Mouse (Mus musculus): ENCODE data around the gene Atp4b.

Atp4b gene

DNA sequence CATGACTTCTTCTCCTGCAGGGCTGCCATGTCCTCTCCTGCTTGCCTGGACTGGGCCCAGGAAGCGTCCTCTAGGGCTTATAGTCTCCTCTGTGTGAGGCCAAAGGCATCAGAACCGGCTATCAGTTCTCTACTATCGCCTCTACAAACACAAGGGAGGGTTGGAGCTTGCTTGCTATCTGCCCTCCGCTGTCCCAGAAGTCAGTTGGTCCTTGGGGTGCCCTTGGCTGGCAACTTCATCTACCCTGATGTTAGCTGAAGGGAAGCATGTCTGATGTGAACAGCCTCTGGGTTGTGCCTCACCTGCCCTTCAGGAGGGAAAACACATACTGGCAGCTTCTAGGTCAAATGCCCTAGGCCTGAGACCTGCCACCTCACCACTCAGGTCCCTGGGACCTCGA is at the start of gene Atp4b:
TSS of gene Atp4b (minus strand) at position 101 of the 400 bp plus-strand sequence.
- DNase-seq (ENCODE audit: low read depth), result no peak

DNA sequence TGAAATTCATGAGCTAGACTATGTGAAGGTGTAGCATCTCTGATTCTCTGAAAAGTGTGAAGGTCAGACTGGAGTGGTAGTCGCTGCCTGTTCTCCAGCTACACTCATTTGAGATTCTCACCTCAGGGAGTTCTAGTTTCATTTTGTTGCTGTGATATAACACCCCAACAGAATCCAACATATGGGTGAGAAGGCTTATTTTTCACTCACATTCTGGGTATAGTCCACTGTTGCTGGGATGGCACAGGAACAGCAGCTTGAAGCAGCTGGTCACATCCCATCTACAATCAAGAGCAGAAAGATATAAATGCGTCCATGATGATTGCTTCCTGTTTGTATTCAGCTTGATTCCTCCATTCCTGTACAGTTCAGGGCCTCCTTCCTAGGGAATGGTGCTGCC is 45.5 kb upstream of the Atp4b start:
- no peak for DNase-seq (ENCODE audit: low read depth)

DNA sequence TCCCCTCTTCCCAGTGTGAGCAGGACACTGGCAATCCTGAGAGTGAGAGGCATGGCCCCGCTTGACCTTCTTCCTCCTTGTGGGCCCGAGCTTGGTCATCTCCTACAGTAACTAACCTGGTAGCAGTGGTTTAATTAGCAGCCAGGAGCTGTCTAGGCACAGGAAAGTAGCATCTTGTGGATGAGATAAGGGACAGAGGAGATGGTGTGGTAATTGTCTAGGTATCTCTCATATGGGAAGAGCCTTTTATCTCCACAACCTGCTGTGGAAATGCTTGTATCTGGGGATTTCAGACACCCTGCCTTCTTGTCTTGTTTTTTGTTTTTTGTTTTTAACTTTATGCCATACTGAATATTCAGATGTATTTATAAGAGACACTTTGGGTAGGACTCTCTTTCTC is 40.9 kb upstream of the Atp4b start:
- no peak for DNase-seq (ENCODE audit: low read depth)

DNA sequence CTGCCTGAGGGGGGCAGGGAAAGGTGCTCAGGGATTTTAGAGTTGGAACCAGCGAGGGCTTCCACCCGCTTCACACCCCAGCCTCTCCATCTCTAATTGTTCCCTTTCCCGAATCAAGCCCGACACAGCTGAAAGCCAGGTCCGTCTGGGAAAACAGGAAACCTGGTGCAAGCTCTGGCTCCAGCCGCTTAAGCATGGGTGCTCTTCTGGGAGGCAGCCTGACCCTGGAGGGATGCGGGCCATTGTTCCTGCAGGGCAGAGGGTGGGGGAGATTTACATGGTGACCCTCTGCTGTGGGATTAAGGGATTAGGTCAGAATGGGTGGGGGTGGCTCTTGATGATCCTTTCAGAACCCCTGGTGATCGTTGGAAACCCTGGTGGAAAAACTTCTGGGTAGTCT is 39.4 kb upstream of the Atp4b start:
- no peak for DNase-seq (ENCODE audit: low read depth)

DNA sequence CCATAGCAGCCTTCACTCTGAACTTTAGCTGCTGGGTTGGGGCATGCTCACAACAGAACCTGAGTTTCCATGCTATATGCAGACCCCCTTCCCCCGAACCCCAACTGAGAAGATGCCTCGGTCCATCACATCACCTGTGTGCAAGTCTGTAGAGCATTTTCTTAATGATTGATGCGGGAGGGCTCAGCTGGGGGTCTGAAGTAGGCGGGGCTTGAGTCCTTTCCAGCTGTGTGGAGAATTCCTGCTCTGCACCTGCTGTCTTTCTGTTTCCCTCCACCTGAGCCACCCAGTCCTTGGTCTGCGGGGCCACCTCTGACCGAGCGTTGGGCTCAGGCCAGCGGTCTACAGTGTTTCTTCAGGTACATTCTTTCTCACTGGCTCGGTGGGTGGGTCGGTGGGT is 38.3 kb upstream of the Atp4b start, which contains the start of gene Tmem255b:
TSS of gene Tmem255b (plus strand) at position 301 of the 400 bp plus-strand sequence.
- no peak for DNase-seq (ENCODE audit: low read depth)

DNA sequence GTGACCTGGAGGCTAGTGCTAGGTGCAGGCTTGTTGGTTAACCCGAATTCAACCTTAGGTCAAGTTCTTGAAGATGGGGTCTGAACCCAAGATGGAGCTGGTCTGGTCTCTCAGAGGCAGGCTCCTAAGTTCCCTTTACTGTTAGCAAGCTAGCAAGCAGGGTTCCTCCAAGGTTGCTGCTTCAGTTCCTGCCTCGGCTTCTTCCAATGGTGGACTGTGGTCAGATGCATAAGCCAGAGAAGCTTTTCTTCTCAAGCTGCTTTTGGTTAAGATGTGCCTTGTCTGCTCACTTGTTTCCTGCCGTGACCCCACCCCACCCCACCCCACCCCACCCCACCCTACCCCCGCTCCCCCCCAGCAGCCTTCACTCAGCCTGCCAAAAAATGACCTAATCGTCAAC is 36.5 kb upstream of the Atp4b start:
- no peak for DNase-seq (ENCODE audit: low read depth)

DNA sequence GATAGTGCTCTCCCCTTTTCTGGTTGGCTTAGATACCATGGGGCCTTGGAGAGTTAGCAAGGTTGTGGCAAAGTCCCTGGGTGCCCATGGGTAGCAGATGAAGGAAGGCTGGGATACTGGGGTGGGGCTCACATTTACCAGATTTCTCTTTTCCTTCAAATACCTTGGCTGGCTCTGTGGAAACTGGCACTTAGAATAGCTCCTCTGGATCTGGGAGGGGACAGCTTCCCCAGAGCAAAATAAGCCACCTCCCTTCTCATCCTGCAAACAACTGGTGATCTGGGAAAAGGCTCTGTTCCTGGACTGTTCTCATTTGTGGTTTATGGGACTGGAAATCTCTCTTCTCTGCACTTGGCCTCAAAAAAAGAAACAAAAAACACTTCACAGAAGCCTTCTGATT is 34.2 kb upstream of the Atp4b start:
- no peak for DNase-seq (ENCODE audit: low read depth)

DNA sequence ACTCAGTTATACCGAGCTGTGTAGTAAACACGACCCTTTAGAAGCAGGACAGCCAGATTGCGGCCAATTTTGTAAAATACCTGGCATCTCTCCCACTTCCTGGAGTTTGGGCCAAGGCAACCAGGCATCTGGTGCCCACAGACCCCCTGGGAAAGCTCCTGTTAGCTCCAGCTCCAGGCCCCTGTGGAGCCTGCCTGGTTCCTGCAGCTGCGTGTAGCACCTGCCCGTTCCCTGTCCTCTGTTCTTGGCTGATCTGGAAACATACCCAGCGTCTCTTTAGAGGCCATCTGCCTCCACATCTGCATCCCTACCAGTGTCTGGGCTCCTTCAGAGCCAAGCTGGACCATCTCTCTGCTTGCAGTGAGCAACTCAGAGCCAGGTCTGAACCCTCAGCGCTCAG is 33.8 kb upstream of the Atp4b start:
- no peak for DNase-seq (ENCODE audit: low read depth)

DNA sequence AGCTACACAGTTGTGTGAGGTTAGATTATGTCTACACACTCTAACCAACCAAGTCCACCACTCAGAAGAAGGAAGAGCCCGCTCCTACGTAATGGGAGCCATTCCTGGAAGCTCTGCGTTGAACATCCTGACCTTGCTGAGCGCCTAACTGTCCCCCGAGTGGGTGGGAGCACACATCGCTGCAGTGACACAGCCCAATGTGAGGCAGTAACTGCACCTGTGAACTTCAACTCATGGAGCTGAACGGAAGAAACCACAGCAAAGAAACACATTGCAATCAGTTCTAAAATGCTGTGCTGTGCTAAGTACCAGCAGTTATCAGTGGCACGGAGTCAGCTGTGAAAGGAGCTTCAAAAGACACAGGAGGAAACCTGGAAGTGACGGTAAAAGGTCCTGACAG is 31.5 kb upstream of the Atp4b start:
- no peak for DNase-seq (ENCODE audit: low read depth)

DNA sequence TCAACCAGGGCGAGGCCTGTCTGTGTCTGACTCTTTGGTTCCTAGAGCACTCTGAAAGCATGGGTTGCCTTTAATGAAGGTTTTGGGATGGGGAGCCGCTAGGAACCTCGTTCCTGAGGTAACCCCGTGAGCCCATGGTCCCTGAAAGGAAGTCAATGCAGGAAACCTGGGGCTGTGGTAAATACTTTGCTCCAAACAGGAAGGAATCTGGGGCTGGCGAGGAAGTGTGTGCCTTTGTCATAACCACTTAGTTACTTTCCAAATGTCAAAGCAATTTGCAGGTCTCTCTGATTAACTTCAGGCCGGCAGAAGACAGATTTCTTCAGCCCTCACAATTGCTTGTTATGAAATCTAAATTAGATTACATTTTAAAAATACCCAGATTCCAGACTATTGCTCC is 30.7 kb upstream of the Atp4b start:
- DNase-seq (ENCODE audit: low read depth), result no peak

DNA sequence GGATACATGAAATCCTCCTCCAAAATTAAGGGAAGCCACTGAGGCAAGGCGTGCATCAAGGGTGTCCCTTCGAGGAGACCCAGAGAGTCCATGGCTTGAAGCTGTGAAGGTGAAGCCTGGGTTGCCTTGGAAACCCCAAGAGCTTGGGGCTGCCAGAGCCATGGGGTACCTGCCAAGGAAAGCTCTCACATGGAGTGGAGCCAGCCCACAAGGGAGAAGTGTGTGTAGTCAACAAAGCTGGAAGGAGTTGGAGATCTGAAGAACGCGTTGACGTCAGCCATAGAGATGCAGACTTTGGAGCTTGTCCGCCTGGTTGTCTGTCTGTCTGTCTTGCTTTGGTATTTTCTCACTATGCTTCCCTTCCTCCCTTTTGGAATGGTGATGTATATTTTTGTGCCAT is 24.3 kb upstream of the Atp4b start:
- DNase-seq (ENCODE audit: low read depth), result no peak

DNA sequence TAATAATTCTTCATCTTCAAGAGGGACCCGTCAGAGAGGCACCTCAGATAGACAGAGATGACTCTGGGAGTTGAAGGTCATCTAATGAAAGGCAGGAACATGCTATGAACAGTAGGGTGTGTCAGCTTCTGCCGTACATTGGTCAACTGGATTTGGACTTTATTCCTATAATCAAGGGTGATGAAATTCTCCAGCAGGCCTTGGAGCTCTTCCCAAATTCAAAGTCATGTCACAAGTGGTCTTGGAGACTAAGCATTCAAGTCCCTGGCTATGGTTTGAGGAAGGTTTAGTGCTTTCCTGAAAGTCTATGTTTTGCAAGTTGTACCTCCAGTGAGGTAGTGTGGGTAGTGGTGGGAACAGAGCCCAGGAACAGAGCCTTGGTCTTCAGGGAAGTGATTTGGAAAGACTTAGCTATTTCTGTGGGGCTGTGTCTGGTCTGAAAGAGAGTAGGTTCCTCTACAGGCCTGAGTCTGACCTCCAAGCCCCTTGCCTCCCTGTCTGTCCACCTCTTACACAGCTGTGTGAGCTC is 22.6 kb upstream of the Atp4b start:
- no peak for DNase-seq (ENCODE audit: low read depth)

DNA sequence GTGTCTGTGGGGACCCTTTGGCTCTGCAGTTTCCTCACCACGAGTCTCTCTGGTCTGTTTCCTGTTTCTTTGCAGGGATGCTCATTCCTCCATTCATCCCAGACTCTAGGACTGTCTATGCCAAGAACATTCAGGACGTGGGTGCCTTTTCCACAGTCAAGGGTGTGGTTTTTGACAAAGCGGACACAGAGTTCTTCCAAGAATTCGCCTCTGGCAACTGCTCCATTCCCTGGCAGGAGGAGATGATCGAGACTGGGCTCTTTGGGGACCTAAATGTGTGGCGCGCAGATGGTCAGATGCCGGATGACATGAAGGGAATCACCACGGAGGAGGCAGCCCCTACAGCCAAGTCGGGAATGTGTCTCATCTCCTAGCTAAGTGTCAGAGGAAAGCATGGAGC is 19.3 kb upstream of the Atp4b start:
- no peak for DNase-seq (ENCODE audit: low read depth)

DNA sequence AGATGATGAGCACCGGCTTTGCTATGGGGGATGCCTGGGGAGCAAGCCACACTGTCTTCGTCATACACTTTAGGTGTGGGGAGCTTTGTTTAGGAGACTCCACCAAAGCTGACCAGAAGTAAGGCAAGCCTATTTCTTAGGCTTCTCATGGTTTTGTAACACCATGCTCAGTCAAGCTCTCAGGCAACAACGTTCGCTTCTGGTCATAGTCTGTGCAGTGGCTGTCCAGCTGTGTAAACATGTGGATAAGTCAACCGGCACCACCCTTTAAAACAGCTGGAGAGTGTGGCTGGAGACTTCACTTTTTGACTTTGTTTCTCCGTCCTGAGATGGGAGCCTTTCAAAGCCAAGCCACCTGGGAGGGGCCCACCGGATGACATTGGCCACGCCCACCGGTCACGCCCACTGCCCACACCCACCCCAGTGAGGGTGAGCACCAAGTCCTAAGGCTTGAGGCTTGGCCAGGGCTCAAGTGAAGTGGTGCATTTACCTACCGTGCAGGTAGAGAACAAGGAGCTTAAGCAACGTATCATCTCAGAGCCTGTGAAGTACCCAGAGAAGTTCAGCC is 17.3 kb upstream of the Atp4b start:
- DNase-seq (ENCODE audit: low read depth), result no peak

DNA sequence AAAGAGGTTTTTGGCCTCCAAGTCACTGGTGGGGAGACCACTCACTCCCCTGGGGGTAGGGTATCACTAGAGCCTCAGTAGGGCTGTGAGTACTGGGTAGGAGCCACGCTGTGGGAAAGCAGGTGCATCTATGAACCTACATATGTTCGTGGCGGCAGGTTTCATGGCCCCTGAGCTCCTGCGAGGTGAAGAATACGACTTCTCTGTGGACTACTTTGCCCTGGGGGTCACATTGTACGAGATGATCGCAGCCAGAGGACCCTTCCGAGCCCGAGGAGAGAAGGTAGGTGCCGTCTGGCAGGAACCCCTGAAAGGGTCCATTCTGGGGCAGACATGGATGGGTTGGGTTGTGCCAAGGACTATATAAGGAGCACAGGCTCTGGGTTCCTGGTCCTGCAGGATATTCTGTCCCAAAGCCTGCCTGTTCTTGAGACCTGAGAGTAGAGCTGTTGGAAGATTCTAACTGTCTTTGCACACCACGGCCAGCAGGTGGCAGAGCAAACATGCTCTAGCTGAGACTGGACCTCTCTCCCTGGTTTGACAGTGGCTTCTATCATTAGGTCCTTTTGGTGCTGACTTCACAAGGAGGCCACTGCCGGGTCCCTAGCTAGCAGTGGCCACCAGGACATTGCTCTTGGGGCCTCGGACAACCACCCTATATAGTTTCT is 16.4 kb upstream of the Atp4b start:
- DNase-seq (ENCODE audit: low read depth), result peak; percentile 35

DNA sequence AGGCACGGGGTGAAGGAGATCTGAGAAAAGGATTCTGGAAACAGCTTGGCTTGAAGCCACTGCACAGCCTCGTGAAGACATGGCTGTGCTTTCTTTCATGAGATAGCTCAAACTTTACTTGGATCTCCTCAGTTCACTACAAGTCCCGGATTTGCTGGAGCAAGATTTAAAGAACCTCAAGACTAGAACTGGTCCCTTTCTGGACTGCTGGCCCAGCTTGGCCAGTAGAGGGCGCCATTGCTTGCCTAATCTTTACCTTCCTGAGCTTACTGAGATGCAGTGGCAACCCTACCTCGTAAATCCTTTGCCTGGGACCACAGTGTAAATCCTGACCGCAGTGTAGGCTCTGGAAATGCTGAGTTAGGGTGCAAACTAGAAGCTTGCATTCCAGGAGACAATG is 15.0 kb upstream of the Atp4b start:
- peak; percentile 38 for DNase-seq (ENCODE audit: low read depth)

DNA sequence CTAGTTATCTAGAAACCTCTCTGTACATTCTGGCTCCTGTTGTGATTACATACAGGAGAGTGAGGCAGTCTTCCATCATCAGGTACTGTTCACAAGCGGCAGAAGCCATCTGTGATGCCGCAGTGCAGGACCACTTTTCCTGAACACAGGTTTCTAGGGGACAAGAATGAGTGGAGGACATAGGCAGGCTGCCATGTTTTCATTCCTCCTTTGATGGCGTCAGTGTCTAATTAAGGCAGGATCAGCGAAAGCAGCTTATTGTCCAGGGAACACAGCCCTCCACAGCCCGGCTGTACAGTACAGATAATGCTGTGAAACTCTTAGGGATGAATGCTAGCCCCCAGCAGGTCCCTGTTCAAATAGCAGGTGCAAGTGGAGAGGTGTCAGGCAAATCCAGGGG is 9.4 kb upstream of the Atp4b start:
- no peak for DNase-seq (ENCODE audit: low read depth)

DNA sequence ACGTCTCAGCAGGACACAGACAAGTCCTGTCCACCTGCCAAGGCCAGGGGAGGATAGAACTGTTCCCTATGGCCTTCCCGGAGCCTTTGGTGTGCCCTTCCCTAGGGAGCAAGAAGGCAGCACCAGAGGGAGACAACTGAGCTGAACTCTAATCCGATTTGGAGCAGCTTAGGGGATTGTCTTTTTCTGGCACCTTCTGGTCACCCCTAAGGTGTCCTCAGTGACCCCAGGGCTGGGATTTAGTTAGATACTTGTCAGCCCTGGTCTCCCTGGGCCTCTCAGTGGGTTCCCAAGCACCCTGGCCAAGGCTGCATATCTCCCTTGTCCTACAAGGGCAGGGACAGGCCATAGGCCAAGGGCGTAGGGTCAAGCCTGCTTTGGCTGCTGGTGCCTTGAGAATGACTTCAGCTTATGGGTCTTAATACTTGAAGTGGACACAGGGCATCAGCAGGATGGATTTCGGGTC is 8.1 kb upstream of the Atp4b start, which contains the start of gene Grk1:
TSS of gene Grk1 (plus strand) at position 416 of the 466 bp plus-strand sequence.
- no peak for DNase-seq (ENCODE audit: low read depth)

DNA sequence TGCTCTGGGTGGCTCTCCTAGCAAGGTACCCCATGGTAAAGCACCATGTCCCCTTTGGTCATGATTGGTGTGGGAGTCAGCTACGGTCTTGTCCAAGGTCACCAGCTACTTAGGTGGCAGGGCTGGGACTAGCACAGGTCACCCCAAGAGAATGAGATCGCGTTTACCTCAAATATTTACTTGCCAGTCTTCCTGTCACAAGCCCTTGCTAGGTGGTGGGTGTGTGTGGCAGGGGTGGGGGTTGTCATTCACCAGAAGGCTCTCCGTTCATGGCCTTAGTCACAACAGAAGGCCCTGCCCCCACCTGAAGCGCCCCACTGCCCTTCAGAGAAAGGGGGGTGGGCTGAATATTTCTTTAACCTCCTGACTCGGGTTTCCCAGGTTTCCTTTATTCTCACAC is 6.9 kb upstream of the Atp4b start:
- no peak for DNase-seq (ENCODE audit: low read depth)

DNA sequence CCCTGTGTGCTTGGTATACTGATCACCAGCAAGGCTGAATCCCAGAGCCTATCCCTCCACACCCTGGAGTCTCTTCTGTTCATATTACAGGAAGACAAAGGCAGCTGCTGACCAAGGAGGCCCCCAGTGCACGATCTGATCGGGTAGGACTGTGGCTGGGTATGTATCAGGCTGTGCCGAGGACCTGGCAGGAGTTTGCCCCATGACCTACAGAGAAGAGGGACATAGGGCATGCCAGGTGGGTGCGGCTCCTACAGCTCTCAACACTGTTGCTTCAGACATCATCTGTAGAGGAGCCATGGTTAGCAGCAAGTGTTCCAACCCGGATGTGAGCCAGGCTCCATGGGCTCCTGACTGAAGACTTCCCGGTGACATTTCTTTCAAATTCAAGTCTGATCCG is 2.8 kb downstream of the Atp4b start:
- no peak for DNase-seq (ENCODE audit: low read depth)

DNA sequence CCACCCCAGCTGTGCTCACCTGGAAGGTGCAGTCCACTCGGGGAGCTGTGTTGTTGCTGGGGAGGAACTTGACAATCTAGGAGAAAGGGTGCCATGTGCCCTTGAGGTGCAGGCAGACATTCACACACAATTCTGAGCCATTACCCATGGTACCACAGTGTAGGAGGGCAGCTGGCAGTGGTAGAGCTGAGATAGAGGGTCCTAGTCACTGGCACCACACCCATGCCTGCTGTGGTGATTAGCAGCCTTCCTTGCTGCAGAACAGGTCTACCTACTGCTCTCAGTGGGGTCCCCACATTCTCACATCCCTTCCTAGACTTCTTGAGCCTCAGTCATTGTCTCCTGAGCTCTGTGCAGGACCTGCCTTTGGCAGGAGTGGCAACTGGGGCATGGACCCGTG is 7.9 kb downstream of the Atp4b start:
- DNase-seq (ENCODE audit: low read depth), result no peak

DNA sequence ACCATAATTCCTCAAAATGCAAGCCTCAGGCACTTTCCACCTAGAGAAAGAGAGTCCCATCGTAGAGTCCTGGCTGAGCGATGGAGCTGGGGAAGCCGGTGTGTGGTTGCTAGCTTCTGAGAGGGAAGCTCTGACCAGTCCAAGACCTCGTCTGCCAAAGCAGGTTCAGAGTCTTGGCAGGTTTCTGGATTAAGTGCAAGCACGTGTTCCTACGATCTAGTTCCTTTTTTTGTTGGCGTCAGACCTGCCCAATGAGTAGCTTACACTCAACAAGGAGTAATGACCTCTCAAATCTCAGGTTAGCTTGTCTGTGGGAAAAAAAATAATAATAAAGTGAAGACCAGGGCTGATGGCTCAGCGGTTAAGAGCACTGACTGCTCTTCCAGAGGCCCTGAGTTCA is 8.9 kb downstream of the Atp4b start:
- DNase-seq (ENCODE audit: low read depth), result no peak

DNA sequence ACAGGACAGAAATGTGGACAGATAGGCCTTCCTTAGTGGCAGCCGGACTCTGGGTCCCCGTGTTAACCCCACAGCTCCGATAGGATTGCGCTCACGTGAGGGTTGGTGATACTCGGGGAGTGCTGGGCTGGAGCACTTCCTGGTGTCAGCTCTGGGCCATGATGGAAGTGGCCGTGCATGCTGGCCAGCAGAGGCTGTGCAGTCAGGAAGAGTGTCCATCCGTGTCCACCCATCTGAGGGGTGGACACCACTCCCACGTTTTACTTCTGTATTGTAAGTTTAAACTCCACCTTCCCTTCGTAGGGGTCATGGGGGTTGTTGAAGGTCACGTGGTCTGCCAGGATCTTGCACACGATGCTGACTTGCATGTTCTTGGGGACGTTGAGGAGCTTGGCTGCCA is 10.3 kb downstream of the Atp4b start:
- DNase-seq (ENCODE audit: low read depth), result no peak

DNA sequence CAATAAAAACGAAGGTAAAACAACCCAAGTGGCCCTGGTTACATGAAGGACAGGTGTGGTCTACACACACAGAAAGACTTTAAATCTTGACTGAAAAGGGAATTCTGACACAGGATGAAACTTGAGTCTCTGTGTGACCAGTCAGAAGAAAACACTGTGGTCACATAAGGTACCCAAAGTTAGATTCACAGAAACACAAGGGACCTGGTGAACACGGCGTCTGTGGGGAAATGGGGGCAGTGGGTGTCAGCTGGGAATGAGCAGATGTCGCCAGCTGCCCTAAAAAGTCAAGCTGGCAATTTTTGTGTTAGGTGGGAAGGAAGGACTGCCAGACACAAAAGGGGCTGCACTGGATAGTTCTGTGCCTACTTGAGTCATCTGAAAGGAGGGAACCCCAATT is 13.6 kb downstream of the Atp4b start:
- DNase-seq (ENCODE audit: low read depth), result no peak
